Mouse (Mus musculus) bone marrow, adult 2 months (tissue): ENCODE data around the gene Clpsl2. TPM values are rescaled to one million over a fixed set of nuclear protein-coding genes. Genes with fewer than 3 reads are reported as not detected.
A peak's percentile ranks its signal among the peaks of the same experiment; 100 is the strongest.

Experiments used
- H3K27ac ChIP-seq: fragments of 200-500 bp; 2 replicates; pipeline ENCODE4 v1.5.1; 2012; ENCODE audit warnings: low read depth, mild to moderate bottlenecking, control low read depth, inconsistent platforms, low read length; ENCODE audit not compliant: control insufficient read depth, poor library complexity, insufficient read depth
- H3K4me1 ChIP-seq: fragments of 200-500 bp; 2 replicates; pipeline ENCODE4 v1.6.1; 2011; ENCODE audit warnings: low read length; ENCODE audit not compliant: control insufficient read depth, insufficient read depth
- H3K4me3 ChIP-seq: fragments of 200-500 bp; replicated peaks from 2 replicates; pipeline ENCODE3; 2011; ENCODE audit warnings: mild to moderate bottlenecking, low read depth, low read length, control low read depth; ENCODE audit not compliant: control insufficient read depth
- CTCF ChIP-seq: fragments of 200-500 bp; IDR thresholded peaks from 2 replicates; pipeline ENCODE4 v1.5.1; 2011; ENCODE audit warnings: low read length, control low read depth; ENCODE audit not compliant: control insufficient read depth, insufficient read depth
- POLR2A ChIP-seq: fragments of 200-500 bp; IDR thresholded peaks from 2 replicates; pipeline ENCODE4 v1.6.1; 2011; ENCODE audit warnings: low read depth, mild to moderate bottlenecking, control low read depth, low read length, borderline replicate concordance; ENCODE audit not compliant: control insufficient read depth
- WGBS: fragments of 180-500 bp; shearing (Covaris S2); methylation state at CpG from one replicate; pipeline ENCODE4 v1.1.7; 2018; 5-methylcytosine and 5-hydroxymethylcytosine counted together
- polyA plus RNA-seq: library from polyadenylated mRNA; stranded (reverse); fragments of >200 nt; gene quantifications from 2 replicates; pipeline ENCODE4 v1.2.4, GENCODE M21; 2011; ENCODE audit warnings: low replicate concordance; ENCODE audit not compliant: missing spikeins, insufficient read depth, insufficient read length

Gene Clpsl2
- polyA plus RNA-seq, 1 experiment: not detected

DNA sequence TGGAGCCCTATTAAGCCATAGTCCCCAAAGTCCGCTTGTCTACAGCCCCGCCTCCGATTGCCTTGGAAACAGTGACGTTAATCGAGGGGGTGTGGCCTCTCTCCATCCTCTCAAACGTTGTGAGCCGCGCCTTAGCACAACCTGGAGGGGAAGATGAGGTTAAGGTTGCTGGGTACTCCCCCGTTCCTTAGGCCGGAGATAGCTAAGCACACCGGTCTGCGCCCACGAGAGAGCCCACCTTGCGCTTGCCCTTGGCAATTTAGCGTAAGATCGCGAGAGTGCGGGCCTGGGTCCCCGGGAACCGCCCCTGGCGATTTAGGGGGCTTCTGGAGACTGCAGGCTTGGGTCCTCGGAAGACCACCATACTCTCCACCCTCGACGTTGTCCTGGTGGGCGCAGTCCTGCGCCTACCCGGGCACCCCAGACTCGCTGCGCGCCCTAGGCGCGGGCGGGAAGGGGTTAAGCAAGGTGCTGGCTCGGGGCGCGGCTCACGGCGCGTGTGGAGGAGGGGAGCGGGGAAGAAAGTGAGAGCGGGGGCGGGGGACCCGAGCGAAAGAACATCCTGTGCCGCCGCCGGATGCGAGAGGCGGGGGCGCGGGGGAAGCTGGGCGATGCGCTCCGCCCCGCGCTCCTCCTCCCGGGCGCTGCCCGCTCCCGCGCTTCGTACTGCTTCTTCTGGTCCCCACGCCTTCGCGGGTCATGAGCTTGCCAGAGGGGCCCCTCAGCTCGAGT is 26.4 kb upstream of the Clpsl2 start:
- peaks cover 7% of the 10 kb centered on the region for H3K4me1 ChIP-seq
- WGBS: 1% methylated on average over 63 of the region's 66 CpGs
- TF ChIP-seq CTCF: no peak
- TF ChIP-seq POLR2A: peak; percentile 87

DNA sequence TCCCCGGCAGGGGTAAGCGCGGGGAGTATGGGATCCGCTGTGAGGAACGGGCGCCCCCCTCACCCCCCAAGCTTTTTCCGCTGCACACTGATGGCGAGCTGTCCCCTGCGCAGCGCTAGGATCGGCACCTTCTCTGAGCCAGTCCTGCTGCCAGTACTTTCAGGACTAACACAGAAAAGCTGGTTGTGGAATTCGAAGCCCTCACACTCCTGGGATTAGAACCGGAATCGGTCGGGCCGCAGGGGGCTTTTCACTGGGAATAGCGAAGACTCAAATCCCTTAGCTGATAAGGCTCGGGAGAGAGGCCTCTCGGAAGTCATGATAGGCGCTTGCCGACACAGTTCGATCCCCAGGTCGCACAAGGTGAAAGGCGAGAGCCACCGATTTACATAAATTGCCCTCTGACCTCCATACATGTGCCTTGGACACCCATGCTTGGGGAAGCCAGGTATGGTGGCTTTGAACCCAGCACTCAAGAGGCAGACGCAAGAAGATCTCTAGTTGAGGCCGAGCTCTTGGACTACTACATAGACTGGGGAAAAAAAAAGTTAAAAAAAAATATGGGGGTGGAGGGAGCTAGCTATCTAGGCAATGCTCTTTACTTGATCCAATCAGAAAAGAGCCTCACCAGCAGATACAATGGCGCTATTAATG is 25.7 kb upstream of the Clpsl2 start:
- TF ChIP-seq POLR2A: no peak
- TF ChIP-seq CTCF: no peak
- Histone ChIP-seq H3K4me3 (peak overlapping the region; percentile 84), H3K27ac (peak overlapping the region; percentile 96), H3K4me1 (peaks cover 8% of the 10 kb centered on the region)
- 2% methylated on average over 28 of the region's 28 CpGs for WGBS

More for the DNA sequence above, 26.4 kb upstream of the Clpsl2 start:
- Histone ChIP-seq H3K4me3 (peak overlapping the region; percentile 84), H3K27ac (peak overlapping the region; percentile 96)

DNA sequence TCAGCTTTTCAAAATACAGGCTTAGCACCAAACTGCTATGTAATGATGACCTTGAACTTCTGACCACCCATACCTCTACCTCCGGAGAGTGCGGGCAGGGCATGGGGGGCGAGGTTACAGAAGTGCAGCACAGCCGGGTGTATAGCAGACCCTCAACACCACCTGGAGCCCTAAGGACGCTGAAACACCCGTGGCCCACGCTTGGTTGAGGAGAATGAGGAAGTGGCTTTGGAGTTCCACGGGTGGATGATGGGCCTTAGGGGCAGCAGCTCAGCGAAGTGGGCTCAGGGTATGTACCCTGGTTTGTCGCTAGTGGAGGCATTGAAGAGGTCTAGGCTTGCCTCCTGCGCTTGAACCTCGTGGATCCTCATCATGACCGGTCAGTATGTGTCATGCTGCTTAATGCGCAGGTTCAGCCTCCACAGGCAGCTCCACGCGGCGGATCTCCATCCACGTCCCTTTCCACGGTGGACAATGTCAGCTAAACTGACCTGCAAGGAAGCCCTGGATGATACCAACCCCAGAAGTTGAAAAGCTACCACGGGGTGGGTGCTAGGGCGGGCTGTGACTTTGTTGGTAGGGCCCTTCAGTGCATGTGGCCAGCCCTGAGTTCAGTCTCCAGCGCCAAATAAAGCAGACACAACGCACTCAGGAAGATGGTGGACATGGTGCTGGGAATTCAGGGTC is 25.1 kb upstream of the Clpsl2 start:
- H3K4me1 ChIP-seq: peaks cover 8% of the 10 kb centered on the region
- TF ChIP-seq POLR2A (peak; percentile 23; the same call in 1 of the 2 replicates), CTCF (no peak)
- WGBS: 44% methylated on average over 23 of the region's 23 CpGs
- H3K4me3 ChIP-seq: peak overlapping the region; percentile 78
- H3K27ac ChIP-seq: peak overlapping the region; percentile 96

DNA sequence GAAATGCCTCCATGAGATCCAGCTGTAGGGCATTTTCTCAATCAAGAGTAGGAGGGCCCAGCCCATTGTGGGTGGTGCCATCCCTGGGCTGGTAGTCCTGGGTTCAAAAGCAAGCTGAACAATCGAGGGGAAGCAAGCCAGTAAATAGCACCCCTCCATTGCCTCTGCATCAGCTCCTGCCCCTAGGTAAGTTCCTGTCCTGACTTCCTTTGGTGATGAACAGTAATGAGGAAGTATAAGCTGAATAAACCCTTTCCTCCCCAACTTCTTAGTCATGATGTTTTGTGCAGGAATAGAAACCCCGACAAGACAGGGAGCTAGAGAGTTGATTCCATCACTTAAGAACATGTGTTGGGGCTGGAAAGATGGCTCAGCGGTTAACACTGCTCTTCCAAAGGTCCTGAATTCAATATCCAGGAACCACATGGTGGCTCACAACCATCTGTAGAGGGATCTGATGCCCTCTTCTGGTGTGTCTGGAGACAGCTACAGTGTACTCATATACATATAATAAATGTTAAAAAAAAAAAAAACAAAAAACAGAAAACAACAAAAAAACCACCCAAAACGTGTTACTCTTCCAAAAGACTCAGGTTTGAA is 24.3 kb upstream of the Clpsl2 start:
- TF ChIP-seq POLR2A: no peak
- no peak for TF ChIP-seq CTCF
- Histone ChIP-seq H3K27ac (peak overlapping the region; percentile 96), H3K4me3 (no peak overlapping the region), H3K4me1 (peaks cover 5% of the 10 kb centered on the region)
- 25% methylated on average over 4 of the region's 4 CpGs for WGBS

DNA sequence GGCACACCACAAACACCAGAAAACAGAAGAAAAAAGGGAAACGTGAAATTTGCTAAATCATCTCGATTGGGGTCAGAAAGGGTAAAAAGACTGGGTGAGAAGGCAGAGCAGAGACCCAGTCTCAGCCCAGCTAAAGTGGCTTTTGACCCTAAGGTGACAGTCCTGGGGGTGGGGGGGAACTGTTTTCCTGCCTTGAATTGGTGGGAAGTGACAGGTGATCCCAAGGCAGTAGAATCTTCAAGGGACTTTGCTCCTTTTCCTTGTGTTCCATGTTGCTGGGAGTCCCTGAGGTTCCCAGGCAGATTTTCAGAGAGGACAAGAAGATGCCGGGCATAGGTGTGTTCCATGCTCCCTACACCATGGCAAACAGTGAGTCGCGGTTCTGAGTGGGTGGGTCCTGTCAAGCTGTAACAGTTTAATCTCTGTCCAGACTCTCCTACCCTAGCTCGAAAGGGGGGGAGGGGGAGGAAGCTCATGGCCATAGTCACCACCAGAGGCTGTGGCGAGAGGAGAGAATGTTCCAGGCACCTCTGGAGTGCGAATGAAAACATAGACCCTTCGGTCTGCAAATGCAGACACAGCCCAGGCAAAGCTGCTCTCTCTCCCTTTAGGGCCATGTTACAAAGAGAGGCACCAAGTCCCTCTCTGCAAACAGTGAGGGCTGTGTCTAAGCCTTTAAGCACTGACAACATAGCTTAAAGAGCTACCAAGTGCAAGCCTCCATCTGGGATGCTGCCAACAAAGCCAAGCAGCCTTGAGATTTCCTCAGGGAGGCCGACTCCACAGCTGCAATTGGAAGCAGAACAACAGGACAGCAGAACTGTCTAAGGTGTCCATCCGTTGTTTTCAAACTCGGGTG is 21.8 kb upstream of the Clpsl2 start:
- no peak for TF ChIP-seq POLR2A
- TF ChIP-seq CTCF: no peak
- peak overlapping the region; percentile 28 for H3K4me3 ChIP-seq
- WGBS: 16% methylated on average over 12 of the region's 12 CpGs
- H3K4me1 ChIP-seq: peaks cover 5% of the 10 kb centered on the region
- H3K27ac ChIP-seq: peak overlapping the region; percentile 38

DNA sequence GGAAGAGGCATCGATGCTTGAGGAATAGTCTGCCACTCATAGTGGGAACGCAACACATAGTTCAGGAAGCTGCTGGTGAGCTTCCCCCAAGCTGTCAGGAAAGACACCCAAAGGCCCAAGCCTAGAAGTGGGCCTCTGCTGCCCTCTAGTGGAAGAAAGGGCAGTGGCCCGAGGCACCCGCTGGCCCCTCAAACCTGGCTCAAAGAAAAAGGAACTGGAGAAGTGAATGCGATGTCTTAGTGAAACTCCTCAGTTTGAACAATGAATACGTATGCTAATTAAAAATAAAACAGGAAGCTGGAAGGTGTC is 21.2 kb upstream of the Clpsl2 start:
- 1% methylated on average over 6 of the region's 6 CpGs for WGBS
- TF ChIP-seq CTCF: peak; percentile 95
- TF ChIP-seq POLR2A: no peak
- peaks cover 5% of the 10 kb centered on the region for H3K4me1 ChIP-seq
- H3K4me3 ChIP-seq: peak overlapping the region; percentile 28
- H3K27ac ChIP-seq: peak overlapping the region; percentile 38

DNA sequence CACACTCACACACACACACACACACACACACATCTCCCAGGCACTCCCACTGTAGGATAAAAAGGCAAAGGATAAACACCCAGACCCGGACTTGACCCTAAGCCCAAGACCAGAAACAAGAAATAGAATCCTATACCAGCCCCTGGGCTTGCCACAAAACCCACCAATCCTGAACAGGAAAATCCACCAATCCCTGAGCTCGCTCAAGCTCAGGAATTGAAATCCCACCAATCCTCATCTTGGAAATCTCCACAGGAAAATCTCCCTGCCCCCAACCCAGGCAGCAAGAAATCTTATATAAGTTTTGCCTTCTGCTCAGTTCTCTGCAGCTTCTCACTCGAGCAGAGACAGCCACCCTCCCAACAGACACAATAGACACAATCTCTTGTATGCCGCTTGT is 20.1 kb upstream of the Clpsl2 start:
- no peak overlapping the region for H3K27ac ChIP-seq
- no peak overlapping the region for H3K4me3 ChIP-seq
- WGBS: 72% methylated on average over 4 of the region's 4 CpGs
- TF ChIP-seq POLR2A (no peak), CTCF (no peak)
- peaks cover 5% of the 10 kb centered on the region for H3K4me1 ChIP-seq

DNA sequence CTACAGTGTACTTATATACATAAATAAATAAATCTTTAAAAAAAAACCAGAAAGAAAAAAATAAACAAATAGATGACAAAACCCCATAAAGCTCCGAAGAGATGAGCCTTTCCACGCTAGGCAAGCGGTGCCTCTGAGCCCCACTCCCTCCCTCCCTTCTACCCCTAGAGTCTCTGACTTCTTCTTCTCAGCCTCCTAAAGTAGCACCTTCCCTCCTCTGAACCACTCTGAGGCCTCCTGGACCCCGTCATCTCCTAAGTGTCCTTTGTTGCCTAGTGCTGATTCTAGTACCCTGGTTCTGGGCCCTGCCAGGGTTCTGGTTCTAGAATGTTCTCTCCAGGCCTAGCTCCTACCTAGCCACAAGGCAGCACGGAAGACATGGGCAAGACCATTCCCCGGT is 18.7 kb upstream of the Clpsl2 start, which contains the start of gene Armc12:
Gene Armc12, plus strand, starts transcription at position 301 of the 400 bp plus-strand sequence.
- 88% methylated on average over 6 of the region's 6 CpGs for WGBS
- TF ChIP-seq CTCF: no peak
- H3K27ac ChIP-seq: no peak within 1 kb of the TSS

More for the DNA sequence above, 18.7 kb upstream of the Clpsl2 start, which contains the start of gene Armc12:
- H3K4me1 ChIP-seq: peaks cover 5% of the 10 kb centered on the region
- no peak within 1 kb of the TSS for H3K4me3 ChIP-seq
